Mouse (Mus musculus): ENCODE measurements at regions not wholly inside any gene's neighbourhood (a gene's known extent, or its start where the extent isn't known, plus 50 kb on each side); places are given as distances from the start of the nearest gene placed in this dataset.

GRCm38 (mm10) chr14:16927136-16927535 is 108.2 kb upstream of the Rarb start:
- no peak for DNase-seq (ENCODE audit: low spot score in 2 of 2)

GRCm38 (mm10) chr14:16901534-16902147 is 82.7 kb upstream of the Rarb start:
- DNase-seq (ENCODE audit: low spot score in 2 of 2), result no peak

- DNase-seq (ENCODE audit: low spot score in 2 of 2), result no peak
Measured at GRCm38 (mm10) chr14:16897747-16898544, 79.0 kb upstream of the Rarb start.

- no peak for DNase-seq (ENCODE audit: low spot score in 2 of 2)
Measured at GRCm38 (mm10) chr14:16896974-16897373, 78.0 kb upstream of the Rarb start.

GRCm38 (mm10) chr14:16881249-16881648 is 62.3 kb upstream of the Rarb start:
- DNase-seq (ENCODE audit: low spot score in 2 of 2), result no peak

GRCm38 (mm10) chr14:16869221-16869620 is 50.3 kb upstream of the Rarb start:
- DNase-seq (ENCODE audit: low spot score in 2 of 2), result no peak
